Mouse (Mus musculus): ENCODE measurements around the gene Atoh7.
"Not testable (repeated sequence)": the region's sequence is repeated elsewhere in the genome, so short reads cannot be mapped to it uniquely, and the experiment has no call there.

Atoh7 gene

GRCm38 (mm10) chr10:63099521-63099920 lies at the start of gene Atoh7:
TSS of gene Atoh7 (plus strand) at chr10:63099651.
- DNase-seq (ENCODE audit: low read depth, low spot score): peak; percentile 55

DNA sequence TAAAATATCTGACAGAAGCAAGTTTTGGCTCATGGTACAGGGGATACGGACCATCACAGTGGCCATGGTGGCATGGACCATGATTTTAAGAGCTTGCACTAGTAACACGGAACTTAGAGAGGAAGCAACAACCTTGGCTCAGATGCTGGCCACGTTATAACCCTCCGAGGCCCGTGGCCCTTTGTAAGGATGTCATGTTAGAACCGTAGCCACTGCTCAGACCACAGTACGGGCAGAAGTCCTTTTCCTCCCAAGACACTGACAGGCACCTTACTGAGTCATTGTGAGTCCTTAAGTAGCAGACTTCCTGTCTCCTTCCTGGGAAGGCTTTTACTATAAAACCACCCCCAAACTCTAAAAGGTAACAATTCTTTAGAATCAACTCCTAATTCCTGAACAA lies 48.2 kb upstream of the Atoh7 start:
- DNase-seq (ENCODE audit: low read depth, low spot score): no peak

GRCm38 (mm10) chr10:63052011-63052410 lies 47.4 kb upstream of the Atoh7 start:
- no peak for DNase-seq (ENCODE audit: low read depth, low spot score)

- peak; percentile 37 for DNase-seq (ENCODE audit: low read depth, low spot score)
These were observed 46.4 kb upstream of the Atoh7 start for GRCm38 (mm10) chr10:63053007-63053406.

DNA sequence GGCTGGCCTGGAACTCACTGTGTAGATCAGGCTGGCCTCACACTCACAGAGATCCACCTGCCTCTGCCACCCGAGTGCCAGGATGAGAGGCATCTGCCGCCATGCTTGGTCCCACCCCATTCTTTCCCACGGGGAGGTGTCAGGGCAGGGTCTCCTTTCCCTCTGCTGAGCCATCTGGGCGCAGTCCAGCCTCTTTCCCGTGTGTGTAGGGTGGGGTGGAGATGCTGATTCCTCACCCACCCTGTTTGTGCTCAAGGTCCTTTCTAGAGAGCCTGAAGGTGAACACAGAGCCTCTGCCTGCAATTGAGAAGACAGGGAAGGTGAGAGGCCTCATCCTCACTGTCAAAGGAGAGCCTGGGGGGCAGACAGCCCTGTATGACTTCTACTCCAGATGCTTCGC lies 45.4 kb upstream of the Atoh7 start:
- DNase-seq (ENCODE audit: low read depth, low spot score): not testable (repeated sequence)

DNA sequence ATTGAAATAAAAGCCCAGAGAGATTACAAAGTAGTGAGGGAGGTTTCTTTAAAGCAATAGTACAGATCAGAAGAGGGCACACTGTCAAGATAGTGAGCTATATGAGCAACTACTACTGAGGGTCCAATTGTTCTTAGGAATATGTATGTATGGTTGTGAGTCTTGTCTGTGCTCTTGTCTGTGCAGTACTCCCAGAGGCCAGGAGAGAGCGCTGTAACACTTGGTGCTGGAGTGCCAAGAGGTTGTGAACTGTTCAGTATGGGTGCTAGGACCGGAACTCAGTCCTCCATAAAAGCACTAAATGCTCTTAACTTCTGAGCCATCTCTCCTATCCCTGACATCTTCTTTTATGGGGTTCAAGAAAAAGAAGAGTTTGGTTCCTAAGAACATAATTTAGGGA lies 44.9 kb upstream of the Atoh7 start:
- peak; percentile 77 for DNase-seq (ENCODE audit: low read depth, low spot score)

DNA sequence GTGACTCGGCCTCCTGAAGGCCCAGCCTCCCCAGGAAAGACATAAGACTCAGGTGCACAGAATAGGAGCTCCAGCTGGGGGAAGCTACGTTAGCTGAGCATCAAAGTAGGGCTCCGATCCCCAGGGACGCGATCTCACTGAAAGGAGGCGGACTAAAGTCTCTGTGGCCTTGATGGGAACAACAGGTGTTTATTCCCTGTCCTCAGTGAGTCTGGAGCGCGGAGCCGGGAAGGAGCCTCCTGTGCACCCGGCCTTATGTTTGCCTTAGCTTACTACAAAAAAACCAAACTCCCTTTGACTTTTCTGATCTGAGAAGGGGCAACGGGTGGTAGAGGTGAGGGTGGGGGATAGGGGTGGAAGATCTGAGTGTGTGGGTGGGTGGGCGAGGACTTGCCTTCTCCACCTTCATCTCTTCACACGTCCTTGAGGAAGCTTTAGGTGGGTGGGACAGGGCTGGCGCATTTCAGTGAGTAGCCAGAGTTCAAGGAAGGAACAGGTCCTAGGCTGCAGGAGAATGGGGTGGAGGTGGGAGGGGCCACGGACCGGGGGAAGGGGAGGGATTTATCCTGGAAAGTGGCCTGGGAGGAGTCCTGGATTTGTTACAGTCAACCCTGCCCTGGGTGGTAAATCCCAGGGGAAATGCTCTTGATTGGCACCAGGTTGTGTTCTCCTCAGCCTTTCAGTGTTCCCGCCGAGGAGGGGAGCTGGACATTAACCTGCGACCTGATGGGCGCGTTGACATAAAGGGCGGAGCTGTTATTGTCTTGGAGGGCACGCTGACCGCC lies 42.3 kb upstream of the Atoh7 start:
- DNase-seq (ENCODE audit: low read depth, low spot score): peak; percentile 85

DNA sequence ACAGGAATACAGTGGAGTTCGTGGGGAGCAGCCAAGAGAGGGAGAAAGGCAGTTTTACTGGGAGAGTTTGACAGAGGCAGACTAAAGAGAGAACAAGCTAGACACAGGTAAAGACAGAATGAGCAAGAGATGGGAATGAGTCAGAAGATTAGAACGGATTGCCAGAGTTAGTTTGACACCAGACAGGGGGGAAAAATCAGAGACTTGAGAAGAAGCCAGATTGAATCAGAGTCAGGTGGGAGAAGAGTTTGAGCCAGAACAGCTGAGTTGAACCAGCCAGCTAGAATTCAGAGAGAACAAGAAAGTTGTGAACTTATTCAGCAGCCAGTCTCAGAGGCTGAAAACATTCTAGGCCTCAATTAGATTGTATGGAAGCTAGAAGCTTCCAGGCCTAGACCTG lies 39.6 kb upstream of the Atoh7 start, which contains the start of gene Pbld1:
TSS of gene Pbld1 (plus strand) at position 301 of the 400 bp plus-strand sequence.
- DNase-seq (ENCODE audit: low read depth, low spot score): no peak

DNA sequence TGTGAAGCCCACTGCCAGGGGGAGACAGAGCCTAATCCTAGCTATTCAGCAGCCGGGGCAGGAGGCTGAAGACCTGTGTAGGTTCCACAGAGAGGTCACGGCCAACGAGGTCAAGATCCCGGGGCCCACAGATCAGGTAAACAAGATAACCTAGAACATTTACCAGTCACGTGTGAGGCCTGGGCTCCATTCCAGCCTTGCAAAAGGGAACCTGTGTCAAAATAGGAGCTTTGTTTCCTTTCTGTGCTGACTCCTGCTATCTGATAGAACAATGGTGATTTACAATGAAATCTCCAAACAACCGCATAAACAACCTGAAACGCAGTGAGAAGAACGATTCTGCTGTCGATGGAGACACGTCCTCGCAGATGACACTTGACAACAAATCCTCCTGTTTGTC lies 39.0 kb upstream of the Atoh7 start:
- no peak for DNase-seq (ENCODE audit: low read depth, low spot score)

- DNase-seq (ENCODE audit: low read depth, low spot score): no peak
These were observed 38.2 kb upstream of the Atoh7 start for GRCm38 (mm10) chr10:63061266-63061665.

- DNase-seq (ENCODE audit: low read depth, low spot score): no peak
These were observed 36.8 kb upstream of the Atoh7 start for GRCm38 (mm10) chr10:63062696-63063095.

- no peak for DNase-seq (ENCODE audit: low read depth, low spot score)
These were observed 36.1 kb upstream of the Atoh7 start for GRCm38 (mm10) chr10:63063365-63063764.

DNA sequence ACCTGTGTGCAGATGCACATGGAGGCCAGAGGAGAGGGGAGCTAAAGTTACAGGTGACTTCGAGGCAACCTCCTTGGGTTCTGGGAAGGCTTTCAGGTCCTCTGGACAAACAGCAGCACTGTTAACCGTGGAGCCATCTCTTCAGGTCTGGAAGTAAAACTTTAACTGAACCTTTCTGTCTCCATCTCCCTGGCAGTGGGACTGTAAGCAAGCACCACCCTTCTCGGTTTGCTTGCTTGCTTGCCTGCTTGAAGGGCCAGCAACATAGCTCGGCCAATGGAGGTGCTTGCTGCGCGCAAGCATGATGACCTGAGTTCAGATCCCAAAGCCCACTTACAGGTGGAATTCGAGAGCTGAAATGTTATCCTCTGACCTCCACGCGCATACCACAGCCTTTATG lies 34.9 kb upstream of the Atoh7 start:
- DNase-seq (ENCODE audit: low read depth, low spot score): no peak

DNA sequence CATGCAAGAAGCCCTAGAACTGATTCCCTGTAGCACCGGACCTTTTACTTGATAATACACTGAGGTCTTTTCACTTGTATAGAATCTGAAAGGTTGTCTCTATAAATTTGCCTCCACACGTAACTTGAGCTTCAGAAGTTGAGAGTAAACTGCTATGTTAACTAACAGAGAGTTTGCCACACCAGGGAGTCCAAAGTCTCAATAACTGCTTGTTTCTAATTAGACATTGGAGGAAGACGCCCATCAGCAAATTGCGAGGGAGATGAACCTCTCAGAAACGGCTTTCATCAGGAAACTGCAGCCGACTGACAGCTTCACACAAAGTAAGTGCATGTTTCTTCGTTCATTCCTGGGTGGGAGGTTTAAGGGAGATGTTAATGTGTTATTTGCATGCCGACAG lies 33.9 kb upstream of the Atoh7 start:
- DNase-seq (ENCODE audit: low read depth, low spot score): no peak

DNA sequence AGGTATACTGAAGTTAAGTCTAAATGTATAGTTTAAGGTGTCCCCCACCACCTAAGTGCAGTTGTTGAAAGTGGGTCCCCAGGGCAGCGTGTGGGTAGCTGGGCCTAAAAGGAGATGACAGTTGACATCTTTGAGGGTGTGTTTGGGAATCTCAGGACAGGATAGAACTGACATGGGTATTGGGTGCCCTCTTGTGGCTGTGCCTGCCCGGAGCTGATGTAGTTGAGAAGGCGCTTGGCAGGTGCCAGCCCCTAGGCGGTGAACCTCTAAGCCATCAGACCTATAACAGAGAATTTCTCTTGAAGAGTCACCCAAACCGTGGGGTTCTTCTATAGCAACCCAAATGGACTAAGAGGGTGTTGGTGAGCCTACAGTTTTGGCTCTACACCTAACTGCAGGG lies 33.5 kb upstream of the Atoh7 start:
- peak; percentile 77 for DNase-seq (ENCODE audit: low read depth, low spot score)

GRCm38 (mm10) chr10:63086304-63086703 lies 13.1 kb upstream of the Atoh7 start:
- DNase-seq (ENCODE audit: low read depth, low spot score): no peak

GRCm38 (mm10) chr10:63089103-63089757 lies 10.2 kb upstream of the Atoh7 start:
- peak; percentile 66 for DNase-seq (ENCODE audit: low read depth, low spot score)

DNA sequence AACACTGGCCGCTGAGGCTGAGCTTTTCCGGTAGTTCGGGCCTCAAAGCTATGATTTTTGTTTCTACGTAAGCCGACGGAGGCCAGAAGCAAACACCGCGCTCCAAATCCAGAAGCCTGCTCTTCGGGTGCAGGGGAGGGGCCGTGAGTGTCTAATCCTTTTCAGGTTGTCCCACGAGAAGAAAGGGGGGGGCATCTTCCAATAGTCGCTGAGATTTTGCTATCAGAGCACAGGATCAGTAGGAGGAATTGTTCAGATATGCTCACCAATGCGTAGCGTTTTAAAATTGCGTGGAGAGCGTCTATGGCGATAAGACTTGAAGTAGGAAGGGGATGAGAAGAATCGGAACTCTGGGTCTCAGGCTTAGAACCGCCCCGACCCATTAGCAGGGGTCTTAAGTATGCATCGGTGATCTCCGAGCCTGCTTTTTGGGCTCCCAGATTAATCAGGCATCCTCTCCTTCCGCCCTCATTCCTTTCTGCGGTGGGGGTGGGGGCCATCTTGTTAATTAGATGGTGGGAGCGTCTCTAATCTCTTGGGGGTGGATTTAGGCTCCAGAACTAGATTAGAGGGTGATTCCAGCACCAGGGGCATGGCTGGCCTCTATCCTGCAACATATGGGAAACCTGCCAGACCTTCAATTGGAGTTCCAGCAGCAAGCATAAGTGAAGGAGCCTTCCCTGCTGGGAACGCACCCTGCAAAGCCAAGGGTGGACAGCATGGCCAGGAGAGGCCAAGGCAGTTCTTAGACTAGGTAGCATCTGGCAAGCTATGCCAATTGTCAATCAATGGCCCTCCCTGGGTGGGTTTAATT lies 9.5 kb upstream of the Atoh7 start:
- DNase-seq (ENCODE audit: low read depth, low spot score): no peak

GRCm38 (mm10) chr10:63091915-63092314 lies 7.5 kb upstream of the Atoh7 start:
- DNase-seq (ENCODE audit: low read depth, low spot score): no peak

- DNase-seq (ENCODE audit: low read depth, low spot score): no peak
These were observed 6.6 kb upstream of the Atoh7 start for GRCm38 (mm10) chr10:63092616-63093550.

- no peak for DNase-seq (ENCODE audit: low read depth, low spot score)
These were observed 2.7 kb upstream of the Atoh7 start for GRCm38 (mm10) chr10:63096757-63097156.

Measured in R1 (cell line).